Mouse (Mus musculus): Measurements from ENCODE around the gene Krtap3-3. TPM values are rescaled to one million over a fixed set of nuclear protein-coding genes. Genes with fewer than 3 reads are reported as not detected.
A peak's percentile ranks its signal among the peaks of the same experiment; 100 is the strongest.
"Not testable (repeated sequence)": the region's sequence is repeated elsewhere in the genome, so short reads cannot be mapped to it uniquely, and the experiment has no call there.

Gene Krtap3-3
- polyA plus RNA-seq (2016; fragmentation: Nextera tagmentation; extraction: Ambion mirVana), result not detected in 2 replicates

DNA sequence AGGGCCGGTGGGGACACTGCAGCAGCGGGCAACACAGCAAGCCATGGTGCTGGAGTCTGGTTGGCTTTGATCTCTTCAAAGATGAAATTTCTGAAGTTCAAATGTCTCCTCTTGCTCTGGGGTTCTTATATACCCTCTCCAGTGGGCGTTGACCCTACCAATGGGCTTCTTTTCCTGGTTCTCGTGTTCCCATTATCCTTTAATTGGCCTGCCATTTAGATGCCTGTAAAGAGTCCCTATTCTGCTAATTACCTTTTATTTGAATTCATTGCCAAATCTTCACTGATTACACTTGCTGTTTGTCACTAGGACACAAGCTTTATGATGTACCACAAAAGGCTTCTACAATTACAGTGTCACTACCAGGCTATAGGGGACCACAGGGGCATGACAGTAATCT is at the start of gene Krtap3-3:
Gene Krtap3-3 (minus strand): TSS at position 101 of the 400 bp plus-strand sequence.
- Histone ChIP-seq H3K36me3 (replicated peaks) (no peaks in the 10 kb centered on the region), H3K27me3 (ENCODE audit: poor library complexity, severe bottlenecking) (no peaks in the 10 kb centered on the region; the same call in 1 of the 2 replicates), H3K4me3 (no peak within 1 kb of the TSS), H3K27ac (no peak within 1 kb of the TSS), H3K4me1 (peaks cover 3% of the 10 kb centered on the region; the same call in 1 of the 2 replicates), H3K9me3 (no peaks in the 10 kb centered on the region)
- DNase-seq (ENCODE audit: extremely low spot score, low spot score), result no peak
- WGBS, result 68% methylated on average over 4 of the region's 4 CpGs

DNA sequence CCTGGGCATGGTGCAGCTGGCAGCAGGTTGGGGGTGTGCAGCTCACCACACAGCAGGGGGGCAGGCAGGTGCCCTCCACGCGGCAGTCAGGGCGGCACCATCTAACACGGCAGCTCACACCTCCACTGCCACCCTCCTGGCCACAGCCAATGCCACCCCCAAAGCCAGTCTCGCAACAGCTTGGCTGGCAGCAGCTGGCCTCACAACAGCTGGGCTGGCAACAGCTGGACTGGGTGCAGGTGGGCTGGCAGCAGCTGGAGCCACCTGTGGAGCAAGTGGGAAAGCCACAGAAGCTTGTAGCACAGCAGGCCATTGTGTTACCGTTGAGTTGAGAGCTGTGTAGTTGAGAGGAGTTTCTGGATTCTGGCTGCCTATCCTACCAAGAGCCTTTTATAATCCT is 47.1 kb upstream of the Krtap3-3 start, which contains the start of gene Krtap9-3:
Gene Krtap9-3 (minus strand): TSS at position 364 of the 400 bp plus-strand sequence.
- not testable (repeated sequence) for DNase-seq (ENCODE audit: extremely low spot score, low spot score); H3K27ac ChIP-seq; H3K9me3 ChIP-seq; H3K4me3 ChIP-seq; H3K4me1 ChIP-seq; H3K36me3 ChIP-seq (replicated peaks); H3K27me3 ChIP-seq (ENCODE audit: poor library complexity, severe bottlenecking)
- 90% methylated on average over 6 of the region's 6 CpGs for WGBS

DNA sequence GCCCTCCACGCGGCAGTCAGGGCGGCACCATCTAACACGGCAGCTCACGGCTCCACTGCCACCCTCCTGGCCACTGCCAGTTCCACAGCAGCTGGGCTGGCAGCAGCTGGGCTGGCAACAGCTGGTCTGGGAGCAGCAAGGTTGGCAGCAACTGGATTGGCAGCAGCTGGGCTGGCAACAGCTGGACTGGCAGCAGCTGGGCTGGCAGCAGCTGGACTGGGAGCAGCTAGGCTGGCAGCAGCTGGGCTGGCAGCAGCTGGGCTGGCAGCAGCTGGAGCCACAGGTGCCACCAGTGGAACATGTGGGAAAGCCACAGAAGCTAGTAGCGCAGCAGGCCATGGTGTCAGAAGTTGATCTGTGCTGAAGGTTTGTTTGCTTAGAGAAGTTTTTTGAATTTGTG is 40.3 kb upstream of the Krtap3-3 start, which contains the start of gene Krtap1-3:
Gene Krtap1-3 (minus strand): TSS at position 359 of the 400 bp plus-strand sequence.
- no peak for DNase-seq (ENCODE audit: extremely low spot score, low spot score)
- Histone ChIP-seq H3K4me1 (no peaks in the 10 kb centered on the region), H3K36me3 (replicated peaks) (no peaks in the 10 kb centered on the region), H3K4me3 (no peak within 1 kb of the TSS), H3K27ac (no peak within 1 kb of the TSS), H3K27me3 (ENCODE audit: poor library complexity, severe bottlenecking) (no peaks in the 10 kb centered on the region), H3K9me3 (no peaks in the 10 kb centered on the region)
- WGBS, result 89% methylated on average over 6 of the region's 6 CpGs

DNA sequence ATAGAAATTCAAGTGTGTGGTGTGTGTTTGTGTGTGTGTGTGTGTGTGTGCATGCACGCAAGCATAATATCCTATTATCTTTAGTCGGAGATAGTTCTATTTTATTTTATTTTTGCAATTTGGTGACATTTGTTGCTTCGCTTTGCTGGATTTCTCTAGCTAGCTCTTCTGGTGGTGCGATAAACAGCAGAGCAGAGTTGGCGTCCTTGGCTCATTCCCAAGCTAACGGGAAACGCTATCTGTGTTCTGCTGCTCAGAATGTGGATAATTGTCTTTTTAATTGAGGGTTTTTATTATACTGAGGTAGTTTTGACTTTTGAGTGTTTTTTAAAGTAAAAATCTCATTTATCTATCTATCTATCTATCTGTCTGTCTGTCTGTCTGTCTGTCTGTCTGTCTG is 34.4 kb upstream of the Krtap3-3 start:
- no peak for DNase-seq (ENCODE audit: extremely low spot score, low spot score)
- Histone ChIP-seq H3K9me3 (no peaks in the 10 kb centered on the region), H3K36me3 (replicated peaks) (no peaks in the 10 kb centered on the region), H3K27ac (no peak overlapping the region), H3K27me3 (ENCODE audit: poor library complexity, severe bottlenecking) (no peaks in the 10 kb centered on the region; the same call in 1 of the 2 replicates), H3K4me1 (no peaks in the 10 kb centered on the region), H3K4me3 (no peak overlapping the region)
- WGBS, result 93% methylated on average over 7 of the region's 7 CpGs

DNA sequence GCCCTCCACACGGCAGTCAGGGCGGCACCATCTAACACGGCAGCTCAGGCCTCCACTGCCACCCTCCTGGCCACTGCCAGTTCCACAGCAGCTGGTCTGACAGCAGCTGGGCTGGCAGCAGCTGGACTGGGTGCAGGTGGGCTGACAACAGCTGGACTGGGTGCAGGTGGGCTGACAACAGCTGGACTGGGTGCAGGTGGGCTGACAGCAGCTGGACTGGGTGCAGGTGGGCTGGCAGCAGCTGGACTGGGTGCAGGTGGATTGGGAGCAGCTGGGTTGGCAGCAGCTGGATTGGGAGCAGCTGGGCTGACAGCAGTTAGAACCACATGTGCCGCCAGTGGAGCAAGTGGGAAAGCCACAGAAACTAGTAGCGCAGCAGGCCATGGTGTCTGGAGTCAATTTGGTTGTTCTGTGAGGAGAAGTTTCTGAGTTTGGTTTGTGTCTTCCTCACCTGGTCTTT is 32.6 kb upstream of the Krtap3-3 start, which contains the start of gene Krtap1-4:
Gene Krtap1-4 (minus strand): TSS at position 410 of the 460 bp plus-strand sequence.
- H3K27ac ChIP-seq, result no peak within 1 kb of the TSS
- no peaks in the 10 kb centered on the region; the same call in 1 of the 2 replicates for H3K27me3 ChIP-seq (ENCODE audit: poor library complexity, severe bottlenecking)
- H3K36me3 ChIP-seq (replicated peaks), result no peaks in the 10 kb centered on the region
- 97% methylated on average over 5 of the region's 5 CpGs for WGBS
- DNase-seq (ENCODE audit: extremely low spot score, low spot score), result no peak
- H3K4me1 ChIP-seq, result no peaks in the 10 kb centered on the region
- H3K4me3 ChIP-seq, result no peak within 1 kb of the TSS
- H3K9me3 ChIP-seq, result no peaks in the 10 kb centered on the region

DNA sequence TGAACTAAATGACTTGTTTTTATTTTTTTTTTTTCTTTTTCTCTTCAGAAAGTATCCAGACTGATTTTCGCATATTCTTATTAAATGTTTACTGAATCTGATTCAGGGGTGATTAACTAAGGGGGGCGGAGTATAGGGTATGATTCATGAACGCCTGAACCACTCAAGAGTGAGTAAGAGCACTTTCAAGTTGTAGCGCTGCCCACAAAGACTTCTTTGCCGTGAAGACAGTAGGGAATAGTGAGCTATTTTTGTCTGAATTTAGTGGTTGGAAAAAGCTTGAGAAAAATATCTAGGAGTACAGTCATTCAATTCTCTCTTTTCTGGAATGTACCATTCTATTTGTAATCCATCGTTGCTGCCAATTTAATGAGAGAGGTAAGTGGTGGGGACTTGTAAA is 30.9 kb upstream of the Krtap3-3 start:
- Histone ChIP-seq H3K9me3 (no peaks in the 10 kb centered on the region), H3K36me3 (replicated peaks) (no peaks in the 10 kb centered on the region), H3K27me3 (ENCODE audit: poor library complexity, severe bottlenecking) (no peaks in the 10 kb centered on the region; the same call in 1 of the 2 replicates), H3K4me3 (no peak overlapping the region), H3K4me1 (no peaks in the 10 kb centered on the region), H3K27ac (no peak overlapping the region)
- DNase-seq (ENCODE audit: extremely low spot score, low spot score), result no peak
- WGBS, result 93% methylated on average over 6 of the region's 6 CpGs

DNA sequence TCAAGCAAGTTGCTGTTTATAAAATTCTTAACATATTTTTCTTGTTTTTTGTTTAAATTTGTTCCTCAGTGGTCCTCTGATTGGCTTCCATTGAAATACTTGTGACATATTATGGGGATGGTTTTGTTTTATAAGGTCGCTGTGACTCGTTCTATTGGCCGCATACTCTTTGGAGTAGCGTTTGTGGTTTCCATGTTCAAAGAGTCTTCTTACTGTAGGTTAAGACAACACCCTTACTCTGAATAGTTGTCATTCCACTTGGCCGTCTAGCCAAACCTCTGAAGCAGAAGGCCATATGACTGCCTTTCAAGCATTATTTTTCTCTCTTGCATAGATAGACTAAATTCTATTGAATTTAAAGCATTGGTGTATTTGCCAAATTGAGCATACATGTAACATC is 30.4 kb upstream of the Krtap3-3 start:
- 95% methylated on average over 5 of the region's 5 CpGs for WGBS
- Histone ChIP-seq H3K4me3 (no peak overlapping the region), H3K36me3 (replicated peaks) (no peaks in the 10 kb centered on the region), H3K27me3 (ENCODE audit: poor library complexity, severe bottlenecking) (no peaks in the 10 kb centered on the region; the same call in 1 of the 2 replicates), H3K9me3 (no peaks in the 10 kb centered on the region), H3K4me1 (no peaks in the 10 kb centered on the region), H3K27ac (no peak overlapping the region)
- no peak for DNase-seq (ENCODE audit: extremely low spot score, low spot score)

DNA sequence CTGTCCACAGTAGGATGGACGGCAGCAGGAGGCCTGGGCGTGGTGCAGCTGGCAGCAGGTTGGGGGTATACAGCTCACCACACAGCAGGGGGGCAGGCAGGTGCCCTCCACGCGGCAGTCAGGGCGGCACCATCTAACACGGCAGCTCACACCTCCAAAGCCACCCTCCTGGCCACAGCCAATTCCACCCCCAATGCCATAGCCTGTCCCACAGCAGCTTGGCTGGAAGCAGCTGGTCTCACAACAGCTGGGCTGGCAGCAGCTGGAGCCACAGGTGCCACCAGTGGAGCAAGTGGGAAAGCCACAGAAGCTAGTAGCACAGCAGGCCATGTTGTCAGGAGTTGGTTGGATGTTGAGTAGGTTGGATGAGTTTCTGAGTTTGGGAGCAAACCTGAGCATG is 30.0 kb upstream of the Krtap3-3 start, which contains the start of gene Krtap1-5:
Gene Krtap1-5 (minus strand): TSS at position 381 of the 400 bp plus-strand sequence.
- 92% methylated on average over 6 of the region's 6 CpGs for WGBS
- Histone ChIP-seq H3K36me3 (replicated peaks) (no peaks in the 10 kb centered on the region), H3K27me3 (ENCODE audit: poor library complexity, severe bottlenecking) (no peaks in the 10 kb centered on the region; the same call in 1 of the 2 replicates), H3K4me1 (no peaks in the 10 kb centered on the region), H3K4me3 (no peak within 1 kb of the TSS), H3K9me3 (no peaks in the 10 kb centered on the region), H3K27ac (no peak within 1 kb of the TSS)
- DNase-seq (ENCODE audit: extremely low spot score, low spot score), result no peak

DNA sequence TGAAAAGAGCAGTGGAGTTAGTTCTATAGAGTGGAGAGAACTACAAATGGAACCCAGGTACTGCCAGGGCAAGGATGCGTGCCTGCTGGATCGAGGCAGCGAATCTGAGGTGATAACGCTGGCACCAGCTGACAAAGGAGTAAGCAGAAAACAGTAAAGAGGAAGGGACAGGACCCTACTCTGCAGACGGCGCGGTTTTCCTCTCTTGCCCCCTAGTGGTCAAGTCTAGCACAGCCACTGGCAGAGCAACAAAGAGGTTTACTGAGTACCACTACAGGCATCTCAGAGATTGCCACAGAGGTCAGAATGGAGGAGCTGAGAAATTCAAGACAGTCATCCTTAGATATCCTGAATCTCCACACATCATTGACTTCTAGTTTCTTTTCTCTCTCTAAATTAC is 23.4 kb upstream of the Krtap3-3 start:
- DNase-seq (ENCODE audit: extremely low spot score, low spot score), result peak; percentile 79
- H3K9me3 ChIP-seq, result no peaks in the 10 kb centered on the region
- H3K27me3 ChIP-seq (ENCODE audit: poor library complexity, severe bottlenecking), result no peaks in the 10 kb centered on the region
- WGBS, result 5% methylated on average over 7 of the region's 7 CpGs
- H3K4me1 ChIP-seq, result peaks cover 3% of the 10 kb centered on the region
- peak overlapping the region; percentile 33 for H3K4me3 ChIP-seq
- H3K27ac ChIP-seq, result peak overlapping the region; percentile 62; the same call in 1 of the 2 replicates
- no peaks in the 10 kb centered on the region for H3K36me3 ChIP-seq (replicated peaks)

DNA sequence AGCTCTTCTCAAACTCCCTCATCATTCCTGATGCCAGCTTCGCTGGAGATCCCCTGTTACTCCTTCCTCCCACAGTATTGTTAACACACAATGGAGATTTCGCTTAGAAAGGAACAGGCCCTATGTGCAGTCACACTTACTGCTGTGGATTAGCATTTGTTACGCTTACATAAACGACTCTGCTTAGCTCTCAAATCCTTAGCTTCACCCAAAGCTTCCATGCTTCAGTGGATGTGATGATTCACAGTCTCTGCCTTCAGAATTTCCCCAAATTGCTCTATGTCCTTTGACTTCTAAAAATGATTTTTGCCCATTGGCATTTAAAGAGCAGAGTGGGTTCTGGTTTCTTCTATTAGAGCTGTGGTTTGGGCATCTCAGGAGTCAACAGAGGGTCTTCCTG is 22.5 kb upstream of the Krtap3-3 start:
- Histone ChIP-seq H3K27me3 (ENCODE audit: poor library complexity, severe bottlenecking) (no peaks in the 10 kb centered on the region), H3K9me3 (no peaks in the 10 kb centered on the region), H3K4me1 (peaks cover 3% of the 10 kb centered on the region), H3K27ac (no peak overlapping the region), H3K4me3 (no peak overlapping the region), H3K36me3 (replicated peaks) (no peaks in the 10 kb centered on the region)
- no peak for DNase-seq (ENCODE audit: extremely low spot score, low spot score)
- WGBS, result 34% methylated on average over 4 of the region's 4 CpGs

DNA sequence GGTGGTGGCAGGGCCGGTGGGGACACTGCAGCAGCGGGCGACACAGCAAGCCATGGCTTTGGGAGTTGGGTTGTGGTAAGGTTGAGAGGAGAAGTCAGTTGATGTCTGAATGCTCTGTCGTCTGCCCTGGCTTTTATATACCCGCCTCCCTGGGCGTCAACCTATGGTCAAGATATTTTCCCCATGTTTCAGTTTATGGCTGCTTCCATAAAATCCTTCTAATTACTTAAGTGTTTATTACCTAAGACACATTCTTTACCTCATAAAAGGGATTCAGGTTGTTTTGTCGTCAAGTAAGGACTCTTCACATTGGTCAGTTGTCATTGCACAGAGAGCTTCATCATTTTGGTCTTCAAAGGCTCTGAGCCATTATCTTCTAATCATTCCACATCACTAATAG is 15.9 kb upstream of the Krtap3-3 start, which contains the start of gene Krtap3-1:
Gene Krtap3-1 (minus strand): TSS at position 101 of the 400 bp plus-strand sequence.
- no peaks in the 10 kb centered on the region for H3K9me3 ChIP-seq
- no peaks in the 10 kb centered on the region for H3K27me3 ChIP-seq (ENCODE audit: poor library complexity, severe bottlenecking)
- DNase-seq (ENCODE audit: extremely low spot score, low spot score), result no peak
- WGBS, result 95% methylated on average over 7 of the region's 7 CpGs
- no peak within 1 kb of the TSS for H3K4me3 ChIP-seq
- no peak within 1 kb of the TSS for H3K27ac ChIP-seq
- no peaks in the 10 kb centered on the region for H3K36me3 ChIP-seq (replicated peaks)
- H3K4me1 ChIP-seq, result no peaks in the 10 kb centered on the region

DNA sequence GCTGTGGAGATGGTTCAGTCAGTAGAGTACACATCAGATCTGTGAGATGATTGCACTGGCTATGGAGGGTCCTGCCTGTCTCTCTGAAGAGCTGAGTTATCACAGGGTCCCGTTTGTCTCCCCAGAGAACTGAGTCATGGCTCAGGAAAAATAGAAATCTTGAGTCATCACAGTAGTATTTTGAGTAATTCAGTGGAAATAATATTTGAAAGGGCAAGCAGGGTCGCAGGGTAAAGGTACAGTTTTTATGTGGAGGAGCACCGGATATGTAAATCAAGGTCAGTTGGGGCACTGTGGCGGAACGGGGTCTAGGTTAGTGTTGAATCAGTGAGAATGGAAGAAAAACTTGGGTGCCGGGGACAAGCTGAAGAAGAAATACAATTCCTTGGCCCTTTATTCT is 11.9 kb upstream of the Krtap3-3 start:
- no peak overlapping the region for H3K4me3 ChIP-seq
- H3K4me1 ChIP-seq, result no peaks in the 10 kb centered on the region
- H3K9me3 ChIP-seq, result no peaks in the 10 kb centered on the region
- DNase-seq (ENCODE audit: extremely low spot score, low spot score), result no peak
- no peaks in the 10 kb centered on the region for H3K36me3 ChIP-seq (replicated peaks)
- 91% methylated on average over 6 of the region's 6 CpGs for WGBS
- H3K27ac ChIP-seq, result no peak overlapping the region
- H3K27me3 ChIP-seq (ENCODE audit: poor library complexity, severe bottlenecking), result no peaks in the 10 kb centered on the region

DNA sequence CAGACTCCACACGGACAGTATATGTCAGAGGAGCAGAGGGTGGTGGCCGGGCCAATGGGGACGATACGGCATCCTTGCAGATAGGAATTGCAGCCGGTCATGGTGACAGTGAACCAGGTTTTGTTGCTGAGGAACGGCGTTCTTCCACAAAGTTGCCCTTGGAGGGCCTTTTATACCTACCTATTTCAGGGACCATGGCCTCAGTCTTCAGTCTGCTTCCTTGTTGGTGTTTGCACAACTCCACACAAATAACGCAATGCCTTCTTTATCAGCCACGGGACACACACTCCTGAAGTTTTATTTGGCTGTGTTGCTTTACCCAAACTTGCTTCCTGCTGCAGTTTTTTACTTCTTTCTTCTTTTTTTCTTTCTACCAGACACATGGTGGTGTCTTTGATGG is 8.7 kb upstream of the Krtap3-3 start, which contains the start of gene Gm11939:
Gene Gm11939 (minus strand): TSS at position 101 of the 400 bp plus-strand sequence.
- 85% methylated on average over 9 of the region's 9 CpGs for WGBS

More for the DNA sequence above, 8.7 kb upstream of the Krtap3-3 start, which contains the start of gene Gm11939:
- Histone ChIP-seq H3K9me3 (no peaks in the 10 kb centered on the region), H3K4me1 (no peaks in the 10 kb centered on the region), H3K27me3 (ENCODE audit: poor library complexity, severe bottlenecking) (no peaks in the 10 kb centered on the region), H3K4me3 (no peak within 1 kb of the TSS), H3K36me3 (replicated peaks) (no peaks in the 10 kb centered on the region), H3K27ac (no peak within 1 kb of the TSS)
- no peak for DNase-seq (ENCODE audit: extremely low spot score, low spot score)

Data from forebrain, embryonic 10.5 days (tissue).